Mouse (Mus musculus) lung, postnatal 0 days (tissue): ENCODE measurements around the gene Thrb.

Experiments
- CTCF ChIP-seq: IDR thresholded peaks from 2 replicates; pipeline ENCODE4 v1.5.1; 2016; ENCODE audit warnings: antibody characterized with exemption, mild to moderate bottlenecking
- EP300 ChIP-seq: IDR thresholded peaks from 2 replicates; pipeline ENCODE4 v1.6.1; 2016; ENCODE audit warnings: antibody characterized with exemption, mild to moderate bottlenecking, control low read depth

- TF ChIP-seq CTCF (no peak), EP300 (no peak)
These were observed 402.2 kb downstream of the Thrb start for GRCm38 (mm10) chr14:18062082-18062772.
